Mouse (Mus musculus): ENCODE data around the gene Hoxa6.

GRCm38 (mm10) chr6:52203121-52203370, 5.5 kb downstream of the Hoxa6 start:
- TF ChIP-seq CTCF (conservative IDR thresholded peaks at IDR 0.05 in 1 of 2, IDR thresholded peaks at IDR 0.05 in 1 of 2; ENCODE audit: low read depth in 2 of 2, low read length in 2 of 2) = no peak
- TF ChIP-seq MXI1 (IDR thresholded peaks at IDR 0.05; ENCODE audit: low read depth, low read length) = no peak
- no peak for TF ChIP-seq POLR2A (IDR thresholded peaks at IDR 0.05; ENCODE audit: low read depth, low read length)
- no peak for TF ChIP-seq EP300 (IDR thresholded peaks at IDR 0.05; ENCODE audit: low read length)
- TF ChIP-seq CHD1 (IDR thresholded peaks at IDR 0.05; ENCODE audit: low read depth, low read length) = no peak
- TF ChIP-seq NRF1 (IDR thresholded peaks at IDR 0.05; ENCODE audit: low read depth, low read length) = no peak
- no peak for TF ChIP-seq HCFC1 (IDR thresholded peaks at IDR 0.05; ENCODE audit: low read depth, low read length)
- TF ChIP-seq RAD21 (IDR thresholded peaks at IDR 0.05; ENCODE audit: low read depth, low read length) = no peak

Data from CH12.LX (cell line).